Mouse (Mus musculus): ENCODE results near the gene Spred1.
A peak's percentile ranks its signal among the peaks of the same experiment; 100 is the strongest.

Gene Spred1

DNA sequence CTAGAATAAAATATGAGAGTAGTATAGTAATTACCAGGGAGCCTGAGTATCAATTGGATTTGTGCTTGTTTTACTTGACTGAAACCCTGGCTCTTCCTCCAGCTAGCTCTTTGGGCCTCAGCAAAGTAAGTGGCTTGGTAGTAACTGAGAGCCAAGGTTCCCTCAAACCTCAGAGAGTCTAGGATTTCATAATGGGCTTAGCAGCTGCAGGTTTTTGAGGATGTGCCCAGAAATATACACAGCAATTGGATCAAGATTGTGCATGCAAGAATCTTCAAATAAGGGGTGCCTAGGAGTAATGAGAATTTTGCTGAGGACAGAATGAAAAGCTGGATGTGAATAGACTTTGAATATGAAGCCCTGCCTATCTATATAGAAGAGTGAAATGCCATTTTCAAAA is 69.7 kb downstream of the Spred1 start:
- DNase-seq = no peak

DNA sequence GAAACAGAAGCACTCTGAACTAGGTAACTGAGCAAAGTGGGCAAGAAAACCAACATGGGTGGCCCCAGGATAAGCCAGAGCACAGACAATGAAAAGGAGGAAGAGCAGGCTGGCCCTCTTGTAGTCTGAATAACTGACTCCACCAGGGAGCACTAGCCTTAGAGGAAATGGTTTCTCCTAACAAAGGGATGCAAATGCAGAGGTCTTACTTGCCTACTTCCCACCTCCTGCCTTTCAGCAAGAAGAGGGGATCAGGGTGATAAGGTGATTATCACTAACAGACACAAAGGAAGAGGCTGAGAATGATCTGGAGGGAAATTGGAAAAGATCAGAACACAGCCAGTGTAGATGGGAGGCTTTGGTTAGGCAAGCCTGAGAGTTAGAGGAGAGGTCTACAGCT is 73.1 kb downstream of the Spred1 start:
- no peak for DNase-seq

DNA sequence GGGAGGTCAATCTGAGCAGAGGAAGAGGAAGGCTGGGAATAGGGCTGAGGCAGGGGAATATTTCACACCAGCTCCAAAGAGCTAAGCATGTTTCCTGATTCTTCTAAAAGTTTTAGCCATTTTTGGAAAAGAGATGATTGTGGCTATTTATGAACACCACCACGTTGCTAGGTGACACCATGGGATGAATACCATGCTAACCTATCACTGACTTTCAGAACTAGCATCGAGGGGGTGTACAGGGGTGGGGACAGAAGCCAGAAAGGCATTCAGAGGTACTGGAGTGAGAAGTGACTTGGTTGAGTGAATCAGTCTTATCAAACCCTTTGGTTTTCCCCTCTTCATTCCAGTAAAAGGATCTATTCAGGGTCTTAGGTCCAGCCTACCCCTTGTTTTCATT is 74.0 kb downstream of the Spred1 start:
- no peak for DNase-seq

DNA sequence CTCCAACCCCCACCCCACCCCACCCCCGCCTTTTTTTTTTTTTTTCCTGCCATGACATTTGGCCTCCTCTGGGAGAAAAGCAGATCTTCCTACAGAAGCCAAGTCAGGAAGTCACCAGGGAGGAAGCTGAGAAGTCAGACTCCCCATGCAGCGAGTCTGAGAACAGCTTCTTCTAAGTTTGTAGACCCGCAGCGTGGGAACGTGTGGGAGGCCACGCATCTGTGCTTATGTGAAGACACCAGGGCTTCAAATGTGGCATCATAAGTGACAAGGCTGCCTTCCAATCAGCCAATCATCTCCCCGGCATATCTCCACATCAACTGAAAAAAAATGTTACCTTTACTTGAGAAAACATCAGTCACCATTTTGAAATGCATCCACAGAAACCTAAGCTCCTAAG is 74.4 kb downstream of the Spred1 start:
- DNase-seq = no peak

DNA sequence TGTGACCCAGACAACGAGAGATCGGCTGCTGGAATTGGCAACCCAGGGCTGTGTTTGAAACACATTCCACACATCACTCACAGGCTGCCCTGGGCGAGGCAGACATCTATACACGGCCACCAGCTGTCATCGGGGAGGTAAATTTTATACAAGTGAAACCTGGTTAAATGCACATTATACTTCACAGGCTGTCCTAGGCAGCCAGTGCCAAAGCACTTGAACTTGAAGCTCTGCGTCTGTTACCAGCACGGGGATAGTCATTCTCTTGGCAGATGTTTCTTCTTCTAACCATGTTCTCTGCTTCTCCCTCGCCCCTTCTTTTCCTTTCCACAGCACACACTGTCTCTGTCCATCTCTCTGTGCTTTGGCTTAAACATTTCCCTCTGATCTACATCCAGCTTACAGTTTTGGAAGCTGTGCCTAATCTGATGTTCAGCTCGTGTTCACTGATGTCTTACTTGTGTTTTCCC is 79.7 kb downstream of the Spred1 start:
- DNase-seq = no peak

DNA sequence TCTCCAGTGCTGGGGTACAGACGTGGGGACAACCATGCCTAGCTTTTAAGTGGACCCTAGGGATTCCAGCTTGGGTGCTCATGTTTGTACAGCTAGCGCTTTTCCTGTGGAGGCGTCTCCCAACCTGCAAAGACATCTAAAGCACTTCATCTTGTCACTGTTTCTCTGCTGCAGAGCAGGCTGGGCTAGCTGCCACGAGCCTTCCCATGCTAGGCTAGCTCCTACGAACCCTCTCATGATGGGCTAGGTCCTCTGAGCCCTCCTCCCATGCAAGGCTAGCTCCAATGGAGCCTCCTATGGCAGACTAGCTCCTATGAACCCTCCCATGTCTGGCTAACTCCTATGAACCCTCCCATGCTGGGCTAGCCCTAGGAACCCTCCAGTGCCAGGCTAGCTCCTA is 82.2 kb downstream of the Spred1 start:
- DNase-seq = no peak

DNA sequence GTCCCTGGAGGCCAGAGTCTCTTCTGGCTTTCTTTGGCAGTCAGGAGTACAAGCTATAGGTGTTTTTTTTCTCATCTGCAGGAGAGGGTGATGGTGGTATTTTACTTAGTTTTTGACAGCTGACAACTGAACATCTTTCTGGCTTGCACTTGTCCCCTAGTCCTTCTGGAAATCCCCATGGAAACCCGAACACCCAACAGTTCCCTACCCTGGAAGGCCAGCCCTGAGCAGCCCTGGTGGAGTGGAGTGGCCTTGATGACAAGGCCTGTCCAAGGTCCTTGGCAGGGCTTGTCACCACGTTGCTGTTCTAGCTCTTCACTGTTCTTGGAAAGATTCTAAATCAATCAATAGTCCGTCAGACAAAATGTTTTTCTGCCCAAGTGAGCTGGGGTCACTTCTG is 83.4 kb downstream of the Spred1 start:
- DNase-seq = no peak

DNA sequence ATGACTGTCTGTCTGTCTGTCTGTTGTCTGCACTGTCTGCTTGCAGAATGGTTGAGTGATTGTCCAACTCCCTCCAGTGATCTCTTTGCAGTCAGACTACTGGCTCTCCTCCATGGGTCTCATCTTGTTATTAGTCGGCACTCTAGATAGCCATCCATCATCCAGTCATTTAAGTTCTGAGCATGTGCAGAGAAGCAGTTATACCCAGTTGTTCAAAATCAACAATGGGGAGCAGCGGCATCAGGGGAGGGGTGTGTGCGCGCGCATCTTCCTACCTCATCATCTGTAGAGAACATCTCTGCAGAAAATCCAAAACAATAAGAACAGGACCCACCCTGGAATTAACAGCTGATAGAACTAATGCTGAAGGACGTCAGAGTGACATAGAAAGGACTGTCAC is 83.9 kb downstream of the Spred1 start:
- no peak for DNase-seq

DNA sequence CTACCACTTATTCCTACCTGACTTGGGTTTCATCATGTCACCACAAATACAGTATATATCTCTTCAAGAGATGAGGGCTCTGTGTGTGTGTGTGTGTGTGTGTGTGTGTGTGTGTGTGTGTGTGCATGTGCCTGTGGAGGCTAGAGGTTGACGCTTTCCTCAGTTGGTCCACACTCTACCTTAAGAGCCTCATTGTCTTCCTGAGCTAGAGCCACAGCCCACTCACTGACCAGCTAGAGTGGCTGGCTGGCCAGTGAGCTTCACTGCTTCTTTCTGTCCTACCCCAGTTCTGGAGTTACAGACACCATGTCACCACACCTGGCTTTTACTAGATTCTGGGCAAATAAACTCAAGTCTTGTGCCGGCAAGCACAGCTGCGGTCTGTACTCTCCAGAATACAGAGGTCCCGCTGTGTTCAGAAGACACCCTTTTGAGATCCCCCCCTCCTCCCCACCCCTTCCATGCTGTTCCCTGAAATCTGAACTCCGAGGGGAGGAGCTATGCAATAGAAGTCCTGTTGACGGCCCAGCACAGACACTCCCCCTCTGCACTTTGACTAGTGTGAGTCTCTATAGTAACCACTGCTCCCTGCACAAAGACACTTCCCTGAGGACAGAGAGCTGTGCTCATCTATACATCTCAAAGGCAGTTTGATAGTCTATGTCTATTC is 89.4 kb downstream of the Spred1 start:
- DNase-seq = no peak

DNA sequence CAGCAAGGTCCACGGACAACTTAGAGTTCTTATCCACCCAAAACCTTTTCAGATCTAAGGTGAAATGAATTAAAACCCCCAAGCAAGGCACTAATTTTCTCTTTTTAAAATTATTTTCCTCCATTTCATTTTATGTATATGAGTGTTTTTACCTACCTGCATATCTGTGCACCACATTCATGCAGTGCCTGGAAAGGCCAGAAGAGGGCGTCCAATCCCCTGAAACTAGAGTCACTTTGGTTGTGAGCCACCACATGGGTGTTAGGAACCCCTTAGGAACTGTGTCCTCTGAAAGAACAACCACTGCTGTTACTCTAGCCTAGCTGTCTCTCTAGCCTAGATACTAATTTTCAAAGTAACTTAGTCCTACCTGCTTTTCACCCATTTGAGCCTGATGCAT is 95.0 kb downstream of the Spred1 start:
- DNase-seq = peak; percentile 24

DNA sequence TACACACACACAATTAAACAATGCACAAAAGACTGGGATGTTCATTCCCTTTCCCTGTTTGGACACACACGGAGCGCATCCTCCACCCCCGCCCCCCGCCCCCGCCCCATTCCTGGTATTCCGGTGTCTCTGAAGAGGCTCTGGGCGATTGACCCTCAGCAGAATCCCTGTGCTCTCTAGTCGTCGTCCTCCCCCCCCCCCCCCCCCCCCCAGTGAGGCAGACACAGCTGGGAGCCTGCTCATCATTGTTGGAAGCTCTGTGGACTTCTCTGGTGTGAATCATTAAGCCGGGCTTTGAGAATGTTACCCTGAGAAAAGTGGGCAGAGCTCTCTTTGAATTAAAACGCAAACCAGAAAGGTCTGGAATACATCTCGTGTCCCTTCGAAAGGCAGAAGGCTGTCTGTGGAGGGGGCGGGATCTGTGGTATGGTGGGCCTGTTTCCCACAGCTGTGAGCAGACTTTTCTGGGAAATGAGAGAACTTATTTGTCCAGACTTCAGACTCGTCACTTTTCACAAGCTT is 96.6 kb downstream of the Spred1 start:
- DNase-seq = no peak

DNA sequence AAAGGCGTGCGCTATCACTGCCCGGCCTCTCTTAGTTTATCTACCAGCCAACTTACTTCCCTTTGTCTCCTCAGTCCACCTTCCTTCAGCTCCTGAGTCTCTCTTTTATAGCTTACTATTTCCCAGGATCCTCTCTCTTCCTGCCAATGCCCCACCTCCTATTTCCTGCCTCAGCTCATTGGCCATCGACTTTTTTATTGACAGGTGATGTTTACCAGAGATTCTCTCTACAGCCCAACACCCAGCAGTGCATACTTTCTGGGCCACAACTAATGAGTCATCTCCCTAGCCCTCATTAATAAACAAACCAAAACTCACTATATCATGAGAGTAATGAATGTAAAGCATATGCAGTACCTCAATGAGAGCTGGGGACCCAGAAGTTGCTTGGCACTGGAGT is 98.4 kb downstream of the Spred1 start:
- no peak for DNase-seq

DNA sequence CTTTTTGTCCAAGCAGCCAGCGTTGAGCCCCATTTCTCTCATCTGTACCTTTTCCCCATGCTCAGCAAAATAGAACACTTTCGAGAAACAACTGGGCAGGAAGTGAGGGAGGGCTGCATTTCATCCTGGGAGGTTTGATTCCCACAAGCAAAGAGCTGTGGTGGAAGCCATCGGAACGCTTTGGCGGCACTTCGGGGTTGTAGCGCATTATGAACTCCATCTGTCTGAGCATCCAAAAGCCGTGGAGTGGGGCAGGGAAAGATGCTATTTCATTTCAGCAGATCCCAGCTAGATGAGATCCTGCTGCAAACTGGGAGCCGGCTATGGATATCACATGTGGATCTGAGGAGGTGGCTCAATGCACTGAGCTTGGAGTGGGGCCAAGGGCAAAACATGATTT is 101.5 kb downstream of the Spred1 start:
- DNase-seq = no peak

DNA sequence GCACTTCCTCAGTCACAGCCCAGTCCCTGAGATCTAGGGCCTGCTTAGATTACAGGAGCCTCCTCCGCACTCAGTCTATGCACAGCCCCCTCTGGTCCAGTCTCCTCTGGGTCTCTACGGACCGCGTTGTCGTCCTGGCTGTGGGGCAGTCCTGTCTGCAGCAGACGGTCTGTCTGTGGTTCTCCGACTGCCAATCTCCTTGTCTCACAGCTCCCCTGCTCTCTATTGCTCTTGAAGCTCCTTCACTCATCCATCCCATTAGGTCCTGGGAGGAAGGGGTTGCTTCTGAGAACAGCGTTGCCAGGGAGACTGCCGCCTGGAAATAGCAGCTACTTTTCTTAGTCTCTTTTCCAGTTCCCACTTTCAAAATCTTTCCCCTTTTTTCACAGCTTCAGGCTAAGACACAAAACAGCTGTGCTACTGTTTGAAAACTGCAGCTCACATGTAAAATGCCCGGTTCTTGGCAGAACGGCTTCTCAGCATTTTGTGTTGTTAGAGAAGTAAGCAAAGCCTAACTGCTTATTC is 107.5 kb downstream of the Spred1 start:
- no peak for DNase-seq

DNA sequence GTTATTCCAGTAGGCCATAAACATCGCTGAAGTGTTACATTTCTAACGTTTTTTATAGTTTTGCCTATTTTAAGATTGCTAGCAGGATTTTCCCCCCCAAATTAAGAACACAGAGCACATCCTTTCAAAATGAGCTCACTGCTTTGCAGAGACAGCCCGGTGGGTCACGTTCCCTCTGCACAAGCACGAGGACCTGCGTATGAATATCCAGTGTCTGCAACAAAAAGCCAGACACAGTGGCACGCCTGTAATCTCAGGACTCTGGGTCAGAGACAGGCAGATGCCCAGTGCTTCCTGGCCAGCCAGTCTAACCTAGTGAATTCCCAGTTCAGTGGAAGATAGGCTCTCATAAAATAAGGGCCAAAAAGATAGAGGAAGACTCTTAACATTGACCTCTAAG is 109.1 kb downstream of the Spred1 start:
- no peak for DNase-seq

DNA sequence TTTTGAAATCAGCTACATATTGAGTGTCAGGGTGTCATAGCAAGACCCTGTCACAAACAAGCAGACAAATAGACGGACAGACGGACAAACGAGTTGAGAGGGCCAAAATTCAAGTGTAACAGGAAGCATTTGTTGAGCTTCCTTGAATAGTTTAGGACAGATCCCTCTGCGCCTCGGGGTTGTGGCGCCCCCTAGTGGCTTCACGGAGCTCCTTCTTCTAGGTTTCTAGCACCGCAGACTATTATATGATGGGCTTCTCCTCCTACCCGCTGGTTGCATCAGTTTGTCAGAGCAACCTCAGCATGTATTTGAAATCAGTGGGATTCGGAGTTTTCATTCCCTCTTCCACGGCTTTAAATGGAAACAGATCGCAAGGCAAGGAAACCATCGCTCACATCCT is 110.1 kb downstream of the Spred1 start:
- DNase-seq = peak; percentile 79
